Mouse (Mus musculus): ENCODE results near the gene Pgam1.

DNA sequence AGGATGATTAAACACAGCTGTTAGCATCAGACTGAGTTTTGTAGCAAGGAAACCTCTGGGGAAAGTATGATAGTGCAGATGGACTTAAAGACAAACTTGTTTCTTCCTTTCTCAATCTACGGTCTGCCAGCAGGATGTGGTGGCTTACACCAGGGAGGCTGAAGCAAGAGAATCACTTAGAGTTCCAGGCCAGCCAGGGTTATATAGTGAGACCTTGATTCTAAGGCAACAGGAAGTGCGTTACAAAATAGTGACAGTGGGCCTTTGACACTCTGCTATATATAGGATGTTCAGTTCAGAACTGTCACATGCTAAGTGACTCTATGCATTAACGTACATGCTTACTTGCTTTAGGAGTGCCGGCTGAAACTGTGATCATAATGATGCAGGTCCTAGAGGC, 5.1 kb downstream of the Pgam1 start:
- TF ChIP-seq CTCF (IDR thresholded peaks at IDR 0.05; ENCODE audit: low read depth, low read length) (no peak), POLR2A (IDR thresholded peaks at IDR 0.05; ENCODE audit: borderline replicate concordance, low read depth, low read length) (no peak)
